Mouse (Mus musculus): ENCODE results near the gene Myom1. TPM values are rescaled to one million over a fixed set of nuclear protein-coding genes. Genes with fewer than 3 reads are reported as not detected.

Myom1 gene
- polyA plus RNA-seq, 1 experiment from 2014 or later, result 20.0 TPM

GRCm38 (mm10) chr17:71087396-71088153 lies 85.1 kb downstream of the Myom1 start:
- Histone ChIP-seq H3K9me3 (ENCODE audit: control insufficient read depth, low read depth, low read length) (no peaks in the 10 kb centered on the region), H3K27me3 (ENCODE audit: control insufficient read depth, insufficient read depth, low read length) (no peaks in the 10 kb centered on the region), H3K36me3 (ENCODE audit: control insufficient read depth, insufficient read depth, low read length) (no peaks in the 10 kb centered on the region), H3K4me2 (replicated peaks; ENCODE audit: low read depth, low read length) (no peak overlapping the region), H3K4me1 (ENCODE audit: control insufficient read depth, insufficient read depth, low read length) (no peaks in the 10 kb centered on the region), H3K27ac (ENCODE audit: low read length) (no peak overlapping the region), H3K9ac (replicated peaks; ENCODE audit: low read depth, low read length) (no peak overlapping the region), H3K4me3 (ENCODE audit: low read depth, low read length) (no peak overlapping the region)
- no peak for ATAC-seq (ENCODE audit: insufficient number of reproducible peaks, insufficient read depth, low FRiP score, low read depth)
- WGBS, result 83% methylated on average over 8 of the region's 8 CpGs

GRCm38 (mm10) chr17:71088154-71088521 lies 85.7 kb downstream of the Myom1 start:
- H3K27ac ChIP-seq (ENCODE audit: low read length), result no peak overlapping the region

GRCm38 (mm10) chr17:71088991-71089434 lies 86.6 kb downstream of the Myom1 start:
- H3K4me1 ChIP-seq (ENCODE audit: control insufficient read depth, insufficient read depth, low read length), result no peaks in the 10 kb centered on the region
- no peak overlapping the region for H3K27ac ChIP-seq (ENCODE audit: low read length)
- no peak overlapping the region for H3K4me2 ChIP-seq (replicated peaks; ENCODE audit: low read depth, low read length)
- H3K4me3 ChIP-seq (ENCODE audit: low read depth, low read length), result no peak overlapping the region
- no peaks in the 10 kb centered on the region for H3K36me3 ChIP-seq (ENCODE audit: control insufficient read depth, insufficient read depth, low read length)
- H3K27me3 ChIP-seq (ENCODE audit: control insufficient read depth, insufficient read depth, low read length), result no peaks in the 10 kb centered on the region
- WGBS, result 47% methylated on average over 9 of the region's 9 CpGs
- no peak overlapping the region for H3K9ac ChIP-seq (replicated peaks; ENCODE audit: low read depth, low read length)
- no peaks in the 10 kb centered on the region for H3K9me3 ChIP-seq (ENCODE audit: control insufficient read depth, low read depth, low read length)
- ATAC-seq (ENCODE audit: insufficient number of reproducible peaks, insufficient read depth, low FRiP score, low read depth), result peak; percentile 50; the same call in 1 of the 2 replicates

More at GRCm38 (mm10) chr17:71088154-71088521, 85.7 kb downstream of the Myom1 start:
- H3K4me2 ChIP-seq (replicated peaks; ENCODE audit: low read depth, low read length), result no peak overlapping the region
- H3K27me3 ChIP-seq (ENCODE audit: control insufficient read depth, insufficient read depth, low read length), result no peaks in the 10 kb centered on the region
- H3K36me3 ChIP-seq (ENCODE audit: control insufficient read depth, insufficient read depth, low read length), result no peaks in the 10 kb centered on the region
- no peak overlapping the region for H3K9ac ChIP-seq (replicated peaks; ENCODE audit: low read depth, low read length)
- no peak overlapping the region for H3K4me3 ChIP-seq (ENCODE audit: low read depth, low read length)
- WGBS, result 72% methylated on average over 3 of the region's 3 CpGs
- H3K9me3 ChIP-seq (ENCODE audit: control insufficient read depth, low read depth, low read length), result no peaks in the 10 kb centered on the region
- ATAC-seq (ENCODE audit: insufficient number of reproducible peaks, insufficient read depth, low FRiP score, low read depth), result no peak
- H3K4me1 ChIP-seq (ENCODE audit: control insufficient read depth, insufficient read depth, low read length), result no peaks in the 10 kb centered on the region

GRCm38 (mm10) chr17:71089781-71090480 lies 87.5 kb downstream of the Myom1 start:
- 81% methylated on average over 11 of the region's 11 CpGs for WGBS
- ATAC-seq (ENCODE audit: insufficient number of reproducible peaks, insufficient read depth, low FRiP score, low read depth), result 0 out of 2 replicates have a peak, but pooled peaks have one; percentile 1

GRCm38 (mm10) chr17:71091024-71091423 lies 88.6 kb downstream of the Myom1 start:
- Histone ChIP-seq H3K9ac (replicated peaks; ENCODE audit: low read depth, low read length) (no peak overlapping the region), H3K27me3 (ENCODE audit: control insufficient read depth, insufficient read depth, low read length) (no peaks in the 10 kb centered on the region), H3K36me3 (ENCODE audit: control insufficient read depth, insufficient read depth, low read length) (no peaks in the 10 kb centered on the region), H3K27ac (ENCODE audit: low read length) (no peak overlapping the region), H3K4me1 (ENCODE audit: control insufficient read depth, insufficient read depth, low read length) (no peaks in the 10 kb centered on the region), H3K4me3 (ENCODE audit: low read depth, low read length) (no peak overlapping the region), H3K4me2 (replicated peaks; ENCODE audit: low read depth, low read length) (no peak overlapping the region), H3K9me3 (ENCODE audit: control insufficient read depth, low read depth, low read length) (no peaks in the 10 kb centered on the region)
- no peak for ATAC-seq (ENCODE audit: insufficient number of reproducible peaks, insufficient read depth, low FRiP score, low read depth)
- 68% methylated on average over 4 of the region's 4 CpGs for WGBS

More at GRCm38 (mm10) chr17:71089781-71090480, 87.5 kb downstream of the Myom1 start:
- Histone ChIP-seq H3K4me1 (ENCODE audit: control insufficient read depth, insufficient read depth, low read length) (no peaks in the 10 kb centered on the region), H3K4me2 (replicated peaks; ENCODE audit: low read depth, low read length) (no peak overlapping the region), H3K27me3 (ENCODE audit: control insufficient read depth, insufficient read depth, low read length) (no peaks in the 10 kb centered on the region), H3K9me3 (ENCODE audit: control insufficient read depth, low read depth, low read length) (no peaks in the 10 kb centered on the region), H3K4me3 (ENCODE audit: low read depth, low read length) (no peak overlapping the region), H3K9ac (replicated peaks; ENCODE audit: low read depth, low read length) (no peak overlapping the region), H3K27ac (ENCODE audit: low read length) (no peak overlapping the region), H3K36me3 (ENCODE audit: control insufficient read depth, insufficient read depth, low read length) (no peaks in the 10 kb centered on the region)

GRCm38 (mm10) chr17:71092341-71092740 lies 89.9 kb downstream of the Myom1 start:
- Histone ChIP-seq H3K36me3 (ENCODE audit: control insufficient read depth, insufficient read depth, low read length) (no peaks in the 10 kb centered on the region), H3K4me2 (replicated peaks; ENCODE audit: low read depth, low read length) (no peak overlapping the region), H3K27me3 (ENCODE audit: control insufficient read depth, insufficient read depth, low read length) (no peaks in the 10 kb centered on the region), H3K9me3 (ENCODE audit: control insufficient read depth, low read depth, low read length) (no peaks in the 10 kb centered on the region), H3K27ac (ENCODE audit: low read length) (no peak overlapping the region), H3K9ac (replicated peaks; ENCODE audit: low read depth, low read length) (no peak overlapping the region), H3K4me1 (ENCODE audit: control insufficient read depth, insufficient read depth, low read length) (no peaks in the 10 kb centered on the region), H3K4me3 (ENCODE audit: low read depth, low read length) (no peak overlapping the region)
- no peak for ATAC-seq (ENCODE audit: insufficient number of reproducible peaks, insufficient read depth, low FRiP score, low read depth)
- 94% methylated on average over 4 of the region's 4 CpGs for WGBS

- Histone ChIP-seq H3K4me2 (replicated peaks; ENCODE audit: low read depth, low read length) (no peak overlapping the region), H3K4me3 (ENCODE audit: low read depth, low read length) (no peak overlapping the region), H3K27ac (ENCODE audit: low read length) (no peak overlapping the region), H3K4me1 (ENCODE audit: control insufficient read depth, insufficient read depth, low read length) (no peaks in the 10 kb centered on the region), H3K36me3 (ENCODE audit: control insufficient read depth, insufficient read depth, low read length) (no peaks in the 10 kb centered on the region), H3K9me3 (ENCODE audit: control insufficient read depth, low read depth, low read length) (no peaks in the 10 kb centered on the region), H3K9ac (replicated peaks; ENCODE audit: low read depth, low read length) (no peak overlapping the region), H3K27me3 (ENCODE audit: control insufficient read depth, insufficient read depth, low read length) (no peaks in the 10 kb centered on the region)
- ATAC-seq (ENCODE audit: insufficient number of reproducible peaks, insufficient read depth, low FRiP score, low read depth), result no peak
- 77% methylated on average over 5 of the region's 5 CpGs for WGBS
Measured at GRCm38 (mm10) chr17:71093793-71094192, 91.4 kb downstream of the Myom1 start.

- H3K27me3 ChIP-seq (ENCODE audit: control insufficient read depth, insufficient read depth, low read length), result no peaks in the 10 kb centered on the region
- ATAC-seq (ENCODE audit: insufficient number of reproducible peaks, insufficient read depth, low FRiP score, low read depth), result no peak
- H3K36me3 ChIP-seq (ENCODE audit: control insufficient read depth, insufficient read depth, low read length), result no peaks in the 10 kb centered on the region
- no peak overlapping the region for H3K4me3 ChIP-seq (ENCODE audit: low read depth, low read length)
- no peak overlapping the region for H3K27ac ChIP-seq (ENCODE audit: low read length)
- H3K4me2 ChIP-seq (replicated peaks; ENCODE audit: low read depth, low read length), result no peak overlapping the region
- H3K4me1 ChIP-seq (ENCODE audit: control insufficient read depth, insufficient read depth, low read length), result no peaks in the 10 kb centered on the region
- no peaks in the 10 kb centered on the region for H3K9me3 ChIP-seq (ENCODE audit: control insufficient read depth, low read depth, low read length)
- H3K9ac ChIP-seq (replicated peaks; ENCODE audit: low read depth, low read length), result no peak overlapping the region
- WGBS, result 77% methylated on average over 3 of the region's 3 CpGs
Measured at GRCm38 (mm10) chr17:71094438-71094837, 92.0 kb downstream of the Myom1 start.
